Mouse (Mus musculus): ENCODE measurements at regions not wholly inside any gene's neighbourhood (a gene's known extent, or its start where the extent isn't known, plus 50 kb on each side); places are given as distances from the start of the nearest gene placed in this dataset.

DNA sequence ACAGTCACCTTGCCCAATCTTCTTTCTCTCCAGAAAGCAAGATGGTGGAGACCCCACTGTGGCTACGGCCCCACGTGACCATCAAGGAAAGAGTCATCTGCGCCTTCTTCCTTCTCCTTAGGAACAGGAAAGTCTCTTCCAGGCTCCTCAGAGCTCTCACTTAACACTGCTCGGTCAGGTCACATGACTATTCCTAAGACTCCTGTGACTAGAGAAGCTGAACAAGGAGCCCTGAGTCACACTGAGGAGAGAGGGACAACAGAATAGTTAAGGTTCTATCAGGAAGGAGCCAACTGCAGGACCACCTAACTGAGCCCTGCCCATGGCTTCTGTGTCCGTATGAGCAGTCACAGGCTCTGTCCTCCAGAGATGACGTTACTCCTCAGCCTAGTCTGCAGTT, 75.8 kb downstream of the Cdc7 start:
- TF ChIP-seq GATA1 (IDR thresholded peaks at IDR 0.05; ENCODE audit: borderline replicate concordance, low read length), result no peak
- TF ChIP-seq FLI1 (IDR thresholded peaks at IDR 0.05; ENCODE audit: low read length), result no peak

Measured in megakaryocyte, embryonic 14.5 days (primary cell).